Mouse (Mus musculus): ENCODE data around the gene Crhr2.

DNA sequence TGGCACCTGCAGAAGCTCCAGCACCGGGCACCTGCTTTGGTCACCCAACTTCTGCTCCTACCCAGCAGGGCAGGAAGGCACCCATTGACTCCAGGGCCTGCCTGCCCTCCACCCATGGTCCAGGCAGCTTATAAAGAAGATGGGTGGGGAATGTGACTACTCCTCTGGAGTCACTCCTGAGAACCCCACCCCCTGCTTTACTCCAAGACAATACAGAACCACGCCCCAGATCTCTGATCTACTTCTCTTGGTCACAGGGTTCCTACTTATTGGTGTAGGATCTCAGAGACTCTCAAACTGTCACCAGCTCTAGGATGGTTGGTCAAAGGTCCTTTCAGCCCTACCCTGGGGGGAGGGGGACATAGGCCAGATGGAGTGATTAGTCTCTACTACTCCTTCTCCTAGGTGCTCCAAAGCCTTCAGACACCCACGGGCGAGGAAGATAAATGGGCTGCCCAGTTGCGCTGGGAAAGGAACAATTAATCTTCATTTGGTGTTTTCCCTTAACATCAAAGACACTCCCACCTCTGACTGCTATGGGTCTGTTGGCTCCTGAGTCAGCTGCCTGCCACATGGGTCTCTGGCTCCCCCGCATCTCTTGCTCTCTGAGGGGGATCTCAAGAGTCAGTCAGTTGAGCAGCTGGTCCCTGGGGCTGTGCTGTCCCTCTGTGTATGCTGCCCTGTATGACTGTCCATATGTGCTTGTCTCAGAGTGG, 39.2 kb downstream of the Crhr2 start:
- no peak for TF ChIP-seq CTCF (IDR thresholded peaks at IDR 0.05; ENCODE audit: low read depth)
- no peak for TF ChIP-seq EP300 (IDR thresholded peaks at IDR 0.05; ENCODE audit: low read depth)

All from heart, postnatal 0 days (tissue).